Mouse (Mus musculus) heart, embryonic 16.5 days (tissue): ENCODE measurements around the gene Rapgef4. TPM values are rescaled to one million over a fixed set of nuclear protein-coding genes. Genes with fewer than 3 reads are reported as not detected.

Source experiments
- ATAC-seq: fragments of 200-750 bp; cut with Nextera tagmentation; replicated peaks from 2 replicates; pipeline ENCODE4 v1.8.0; 2017; ENCODE audit warnings: moderate number of reproducible peaks; ENCODE audit not compliant: insufficient read depth, low FRiP score; ENCODE audit errors: extremely low read depth
- H3K27ac ChIP-seq: fragments of 300-500 bp; sonication (generic); 2 replicates; pipeline ENCODE4 v1.5.1; 2014; ENCODE audit warnings: mild to moderate bottlenecking, low read length, control low read depth, moderate library complexity
- H3K27me3 ChIP-seq: fragments of 300-500 bp; sonication (generic); 2 replicates; pipeline ENCODE4 v1.6.1; 2014; ENCODE audit warnings: low read length, mixed read lengths; ENCODE audit not compliant: control insufficient read depth, insufficient read depth
- H3K36me3 ChIP-seq: fragments of 300-500 bp; sonication (generic); 2 replicates; pipeline ENCODE4 v1.6.1; 2014; ENCODE audit not compliant: control insufficient read depth, insufficient read depth
- H3K4me1 ChIP-seq: fragments of 300-500 bp; sonication (generic); 2 replicates; pipeline ENCODE4 v1.6.1; 2014; ENCODE audit warnings: low read length, mixed read lengths; ENCODE audit not compliant: control insufficient read depth, insufficient read depth
- H3K4me2 ChIP-seq: fragments of 300-500 bp; sonication (generic); 2 replicates; pipeline ENCODE4 v1.6.1; 2014; ENCODE audit warnings: low read depth, mild to moderate bottlenecking, control low read depth, low read length
- H3K4me3 ChIP-seq: fragments of 300-500 bp; sonication (generic); 2 replicates; pipeline ENCODE4 v1.5.1; 2014; ENCODE audit warnings: mild to moderate bottlenecking, control low read depth, low read length
- H3K9ac ChIP-seq: fragments of 300-500 bp; sonication (generic); 2 replicates; pipeline ENCODE4 v1.6.1; 2014; ENCODE audit warnings: low read length, control low read depth
- H3K9me3 ChIP-seq: fragments of 300-500 bp; sonication (generic); replicated peaks from 2 replicates; pipeline ENCODE4 v1.6.1; 2016; ENCODE audit warnings: low read length; ENCODE audit not compliant: control insufficient read depth
- WGBS: fragments of 180-500 bp; shearing (Covaris S2); extraction: QIAGEN DNeasy Blood & Tissue Kit; methylation state at CpG from one replicate; pipeline ENCODE4 v1.1.7; 2014; 5-methylcytosine and 5-hydroxymethylcytosine counted together
- polyA plus RNA-seq: library from polyadenylated mRNA; unstranded; fragments of >200 nt; fragmentation: Nextera tagmentation; extraction: Ambion mirVana; gene quantifications from 2 replicates; pipeline ENCODE4 v1.2.1, GENCODE M21; 2015

Rapgef4 gene
- polyA plus RNA-seq, 1 experiment from 2014 or later = 4.1 TPM

GRCm38 (mm10) chr2:71955637-71956036 is 25.4 kb upstream of the Rapgef4 start:
- no peaks in the 10 kb centered on the region for H3K27me3 ChIP-seq
- no peak for ATAC-seq
- H3K4me1 ChIP-seq = no peaks in the 10 kb centered on the region
- no peak overlapping the region for H3K27ac ChIP-seq
- H3K4me3 ChIP-seq = no peak overlapping the region
- H3K4me2 ChIP-seq = no peak overlapping the region
- no peaks in the 10 kb centered on the region for H3K36me3 ChIP-seq
- H3K9ac ChIP-seq = no peak overlapping the region
- 16% methylated on average over 8 of the region's 8 CpGs for WGBS
- H3K9me3 ChIP-seq = no peaks in the 10 kb centered on the region

GRCm38 (mm10) chr2:71956463-71956862 is 24.6 kb upstream of the Rapgef4 start:
- Histone ChIP-seq H3K27ac (no peak overlapping the region), H3K27me3 (no peaks in the 10 kb centered on the region), H3K4me2 (no peak overlapping the region), H3K4me1 (no peaks in the 10 kb centered on the region), H3K4me3 (no peak overlapping the region), H3K9ac (no peak overlapping the region), H3K36me3 (no peaks in the 10 kb centered on the region), H3K9me3 (no peaks in the 10 kb centered on the region)
- no peak for ATAC-seq
- WGBS = 60% methylated on average over 5 of the region's 5 CpGs

GRCm38 (mm10) chr2:71957951-71958350 is 23.1 kb upstream of the Rapgef4 start:
- Histone ChIP-seq H3K9me3 (no peaks in the 10 kb centered on the region), H3K9ac (no peak overlapping the region), H3K36me3 (no peaks in the 10 kb centered on the region), H3K27me3 (no peaks in the 10 kb centered on the region), H3K4me2 (no peak overlapping the region), H3K4me3 (no peak overlapping the region), H3K27ac (no peak overlapping the region), H3K4me1 (no peaks in the 10 kb centered on the region)
- 69% methylated on average over 1 of the region's 1 CpGs for WGBS
- ATAC-seq = no peak

- WGBS = 49% methylated on average over 3 of the region's 3 CpGs
- H3K27ac ChIP-seq = no peak overlapping the region
- no peaks in the 10 kb centered on the region for H3K36me3 ChIP-seq
- no peaks in the 10 kb centered on the region for H3K9me3 ChIP-seq
- H3K4me3 ChIP-seq = no peak overlapping the region
- H3K9ac ChIP-seq = no peak overlapping the region
- no peak overlapping the region for H3K4me2 ChIP-seq
- H3K4me1 ChIP-seq = no peaks in the 10 kb centered on the region
- ATAC-seq = no peak
- H3K27me3 ChIP-seq = no peaks in the 10 kb centered on the region
These were observed 22.6 kb upstream of the Rapgef4 start for GRCm38 (mm10) chr2:71958393-71958792.

- Histone ChIP-seq H3K27ac (no peak overlapping the region), H3K9ac (no peak overlapping the region), H3K27me3 (no peaks in the 10 kb centered on the region), H3K36me3 (no peaks in the 10 kb centered on the region), H3K4me2 (no peak overlapping the region), H3K4me3 (no peak overlapping the region), H3K9me3 (no peaks in the 10 kb centered on the region), H3K4me1 (no peaks in the 10 kb centered on the region)
- 53% methylated on average over 10 of the region's 10 CpGs for WGBS
- ATAC-seq = no peak
These were observed 16.8 kb upstream of the Rapgef4 start for GRCm38 (mm10) chr2:71964216-71964615.

GRCm38 (mm10) chr2:71965476-71965875 is 15.6 kb upstream of the Rapgef4 start:
- 76% methylated on average over 4 of the region's 4 CpGs for WGBS
- no peak overlapping the region for H3K4me2 ChIP-seq

GRCm38 (mm10) chr2:71966737-71967136 is 14.3 kb upstream of the Rapgef4 start:
- no peaks in the 10 kb centered on the region for H3K4me1 ChIP-seq
- no peaks in the 10 kb centered on the region for H3K27me3 ChIP-seq
- no peak overlapping the region for H3K4me2 ChIP-seq
- 60% methylated on average over 4 of the region's 4 CpGs for WGBS
- H3K4me3 ChIP-seq = no peak overlapping the region
- no peak for ATAC-seq
- no peaks in the 10 kb centered on the region for H3K36me3 ChIP-seq
- no peak overlapping the region for H3K9ac ChIP-seq
- H3K27ac ChIP-seq = no peak overlapping the region
- H3K9me3 ChIP-seq = no peaks in the 10 kb centered on the region

More at GRCm38 (mm10) chr2:71965476-71965875, 15.6 kb upstream of the Rapgef4 start:
- no peak overlapping the region for H3K9ac ChIP-seq
- no peak overlapping the region for H3K27ac ChIP-seq
- H3K4me3 ChIP-seq = no peak overlapping the region
- ATAC-seq = no peak
- no peaks in the 10 kb centered on the region for H3K4me1 ChIP-seq
- no peaks in the 10 kb centered on the region for H3K36me3 ChIP-seq
- no peaks in the 10 kb centered on the region for H3K9me3 ChIP-seq
- no peaks in the 10 kb centered on the region for H3K27me3 ChIP-seq

GRCm38 (mm10) chr2:71967855-71968254 is 13.2 kb upstream of the Rapgef4 start:
- Histone ChIP-seq H3K36me3 (no peaks in the 10 kb centered on the region), H3K4me1 (no peaks in the 10 kb centered on the region), H3K4me3 (no peak overlapping the region), H3K9ac (no peak overlapping the region), H3K27ac (no peak overlapping the region), H3K27me3 (no peaks in the 10 kb centered on the region), H3K9me3 (no peaks in the 10 kb centered on the region), H3K4me2 (no peak overlapping the region)
- 64% methylated on average over 5 of the region's 5 CpGs for WGBS
- ATAC-seq = no peak

- no peak overlapping the region for H3K4me3 ChIP-seq
- no peak overlapping the region for H3K9ac ChIP-seq
- WGBS = 85% methylated on average over 3 of the region's 3 CpGs
- H3K4me2 ChIP-seq = no peak overlapping the region
- no peaks in the 10 kb centered on the region for H3K27me3 ChIP-seq
- ATAC-seq = no peak
- H3K27ac ChIP-seq = no peak overlapping the region
- H3K9me3 ChIP-seq = no peaks in the 10 kb centered on the region
- no peaks in the 10 kb centered on the region for H3K36me3 ChIP-seq
- H3K4me1 ChIP-seq = no peaks in the 10 kb centered on the region
These were observed 7.4 kb upstream of the Rapgef4 start for GRCm38 (mm10) chr2:71973646-71974045.
